Mouse (Mus musculus) 3T3-L1 (cell line): ENCODE results near the gene Ccdc124.
"Not testable (repeated sequence)": the region's sequence is repeated elsewhere in the genome, so short reads cannot be mapped to it uniquely, and the experiment has no call there.

ENCODE experiments used
- DNase-seq: peaks from one replicate; pipeline ENCODE4 v3.0.0-alpha.2; 2015; ENCODE audit warnings: low read depth, low spot score

Gene Ccdc124

DNA sequence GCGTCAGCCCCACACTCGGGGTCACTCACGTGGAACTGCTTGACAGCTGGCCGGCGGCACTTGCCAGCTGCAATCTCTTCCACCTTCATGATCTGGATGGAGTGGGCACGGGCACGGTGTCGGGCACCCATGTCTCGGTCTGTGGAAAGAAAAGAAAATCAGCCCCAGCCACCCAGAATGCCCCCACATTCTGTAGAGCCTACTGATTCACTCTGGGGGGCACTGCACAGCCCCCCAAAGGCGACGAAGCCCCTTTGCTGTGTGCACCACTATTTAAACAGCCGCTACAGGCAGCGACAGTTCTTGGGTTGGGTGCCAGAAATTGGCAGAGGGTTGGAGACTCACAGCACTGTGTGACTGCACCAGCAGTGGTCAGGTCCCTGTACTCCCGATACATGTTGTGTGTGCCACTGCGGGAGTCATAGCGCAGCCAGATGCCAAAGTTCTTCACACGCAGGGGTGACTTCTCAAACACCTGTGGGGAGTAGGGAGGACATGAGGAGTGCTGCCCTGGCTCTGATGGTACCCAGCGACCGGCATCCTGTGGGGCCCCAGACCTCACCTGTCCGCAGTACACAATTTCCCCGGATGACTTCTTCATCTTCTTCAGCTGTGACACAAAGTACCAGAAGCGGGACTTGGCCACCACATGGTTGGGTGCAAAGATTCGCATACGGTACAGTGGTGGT, 22.0 kb upstream of the Ccdc124 start:
- DNase-seq: not testable (repeated sequence)

DNA sequence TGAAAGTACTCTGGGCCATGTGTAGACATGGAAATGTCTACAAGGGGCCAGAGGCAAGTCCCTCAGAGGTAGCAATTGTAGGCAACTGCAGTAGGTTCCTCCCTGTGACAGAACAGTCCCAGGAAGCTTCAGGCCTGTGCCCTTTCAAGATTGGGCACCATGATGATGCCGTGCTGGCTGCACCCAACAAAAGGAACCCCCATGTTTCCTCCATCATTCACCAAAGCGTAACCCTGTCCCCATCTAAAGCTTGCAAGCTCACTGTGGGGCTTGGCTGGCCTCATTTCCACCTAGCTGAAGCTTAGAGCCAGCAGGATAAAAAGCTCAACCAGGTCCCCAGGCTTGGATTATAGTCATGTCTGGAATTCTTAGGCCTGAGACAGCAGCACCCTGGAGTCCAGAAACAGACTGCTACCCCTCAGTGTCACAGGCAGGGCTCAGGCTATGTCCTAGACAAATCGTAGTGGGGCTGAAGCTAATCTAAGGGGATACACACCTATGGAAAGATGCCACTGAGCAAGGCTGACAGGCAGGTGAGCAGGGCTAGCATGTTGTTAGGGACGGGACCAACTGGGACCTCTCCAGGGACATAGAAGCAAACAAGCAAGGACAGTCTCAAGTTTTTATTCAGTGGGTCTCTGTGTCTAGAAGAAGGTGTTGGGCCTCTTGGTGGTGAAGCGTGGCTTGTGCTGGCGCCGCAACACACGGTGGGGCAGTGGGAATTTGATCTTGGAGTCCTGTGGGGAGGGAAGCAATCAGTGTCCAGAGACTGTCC, 21.2 kb upstream of the Ccdc124 start:
- no peak for DNase-seq

DNA sequence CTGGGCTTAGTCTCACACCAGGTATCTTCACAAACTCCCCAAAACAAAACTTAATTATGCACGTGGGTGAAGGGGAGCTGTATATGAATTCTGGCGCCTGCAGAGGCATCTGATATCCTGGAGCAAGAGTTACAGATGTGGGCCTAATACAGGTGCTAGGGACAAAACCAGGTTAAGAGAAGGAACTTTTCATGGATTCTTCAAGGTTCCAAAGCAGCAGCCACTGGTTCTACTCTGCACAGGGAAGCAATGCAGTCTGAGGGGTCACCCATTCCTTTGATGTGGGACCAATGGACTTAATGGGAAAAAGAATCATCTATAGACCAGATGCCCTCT, 20.6 kb upstream of the Ccdc124 start:
- DNase-seq: peak; percentile 20

DNA sequence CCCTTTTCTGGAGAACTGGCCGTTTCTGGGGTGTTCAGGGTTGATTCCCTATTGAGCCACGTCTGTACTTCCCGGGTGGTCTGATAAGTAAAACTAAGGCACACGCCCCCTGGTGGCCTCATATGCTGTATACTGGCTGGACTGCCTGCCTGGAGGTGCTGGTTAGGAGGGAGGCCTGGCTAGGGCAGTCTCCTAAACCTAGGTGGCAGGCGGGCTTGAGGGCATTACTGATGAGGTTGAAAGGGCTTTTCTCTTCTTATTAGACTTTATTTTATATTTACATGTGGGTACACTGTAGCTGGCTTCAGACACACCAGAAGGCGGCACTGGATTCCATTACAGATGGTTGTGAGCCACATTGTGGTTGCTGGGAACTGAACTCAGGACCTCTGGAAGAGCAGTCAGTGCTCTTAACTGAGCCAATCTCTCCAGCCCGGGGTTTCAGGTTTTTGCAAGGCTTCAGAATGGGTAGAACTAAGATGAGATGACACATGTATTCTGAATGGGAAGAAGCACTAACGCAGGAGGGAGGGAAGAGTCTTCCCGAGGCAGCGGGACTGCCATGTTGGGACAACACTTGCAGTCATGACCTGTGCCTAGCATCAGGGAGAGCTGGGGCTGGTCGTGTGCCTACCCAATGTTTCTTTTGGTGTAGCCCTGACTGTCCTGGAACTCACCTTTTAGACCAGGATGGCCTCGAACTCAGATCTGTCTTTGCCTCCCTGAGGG, 20.1 kb upstream of the Ccdc124 start:
- peak; percentile 94 for DNase-seq

DNA sequence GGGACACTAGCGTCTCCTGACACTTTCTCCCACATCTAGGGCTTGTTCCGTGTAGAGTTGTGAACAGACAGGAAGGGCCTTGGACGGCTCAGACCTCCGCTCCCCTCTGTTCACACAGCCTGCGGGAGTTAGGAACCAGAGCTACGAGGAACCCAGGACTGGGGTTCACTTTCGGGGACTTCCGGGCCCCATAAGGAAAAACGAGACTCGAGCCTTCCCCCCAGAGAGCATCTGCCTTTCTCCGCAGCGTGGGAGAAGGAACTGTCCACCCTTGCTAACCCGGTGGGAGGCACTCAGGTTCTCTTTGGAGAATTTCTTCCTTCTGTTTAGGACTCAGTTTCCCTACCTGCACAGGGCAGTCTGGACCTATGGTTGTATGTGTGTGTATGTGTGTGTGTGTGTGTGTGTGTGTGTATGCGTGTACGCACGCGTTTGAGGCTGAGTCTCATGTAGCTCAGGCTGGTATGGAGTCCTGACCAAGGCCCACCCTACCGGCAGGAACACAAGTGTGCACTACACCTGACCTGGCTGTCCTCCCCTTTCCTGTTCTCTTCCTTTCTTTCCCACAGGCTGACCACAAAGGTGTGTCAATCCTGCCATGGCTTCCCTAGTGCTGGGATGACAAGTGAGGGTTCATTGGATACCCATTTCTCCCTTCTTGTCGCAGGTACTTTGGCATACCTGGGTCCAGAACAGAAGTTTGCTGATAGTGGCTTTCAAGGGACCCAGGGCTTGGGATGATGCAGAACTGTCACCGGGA, 19.3 kb upstream of the Ccdc124 start:
- DNase-seq: no peak

DNA sequence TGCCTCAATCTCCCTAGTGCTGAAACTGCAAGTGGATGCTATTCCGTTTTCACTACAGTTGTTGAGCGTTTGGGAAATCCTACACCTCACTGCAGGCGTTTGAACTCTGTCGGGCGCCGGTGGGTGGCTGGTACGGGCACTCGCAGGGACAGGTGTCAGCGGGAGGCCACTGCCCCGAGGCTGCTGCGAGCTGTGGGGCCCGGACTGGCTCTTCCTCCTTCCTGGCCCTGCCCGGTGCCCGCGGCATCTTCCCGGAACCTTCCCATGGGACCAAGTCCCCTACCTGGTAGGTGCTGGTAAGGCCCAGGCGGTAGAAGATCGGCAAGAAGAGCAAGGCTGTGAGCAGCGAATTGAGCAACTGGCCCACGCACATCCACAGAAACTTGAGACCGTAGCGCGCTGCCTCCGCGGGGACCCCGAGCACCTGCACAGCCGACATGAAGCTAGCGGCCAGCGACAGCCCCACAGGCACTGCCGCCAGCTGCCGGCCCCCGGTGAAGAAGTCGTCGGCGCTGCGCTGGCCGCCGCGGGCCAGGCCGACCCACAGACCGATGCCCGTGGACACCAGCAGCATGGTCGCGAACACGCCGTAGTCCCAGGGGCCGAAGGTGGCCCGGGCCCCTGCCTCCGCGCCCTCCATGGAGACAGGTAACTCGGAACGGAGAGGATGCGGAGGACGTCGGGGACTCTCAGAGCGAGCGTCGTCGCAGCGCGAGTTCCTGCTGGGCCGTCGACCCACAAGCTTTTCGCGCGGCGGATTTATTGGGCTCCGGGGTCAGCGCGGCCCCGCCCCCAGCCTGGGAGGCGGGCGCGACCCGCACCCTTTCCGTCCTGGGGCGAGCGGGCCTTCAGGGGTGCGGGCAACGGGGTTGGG, 18.5 kb upstream of the Ccdc124 start, which contains the start of gene Slc5a5:
Gene Slc5a5, minus strand, starts transcription at position 736 of the 874 bp plus-strand sequence.
- no peak for DNase-seq

DNA sequence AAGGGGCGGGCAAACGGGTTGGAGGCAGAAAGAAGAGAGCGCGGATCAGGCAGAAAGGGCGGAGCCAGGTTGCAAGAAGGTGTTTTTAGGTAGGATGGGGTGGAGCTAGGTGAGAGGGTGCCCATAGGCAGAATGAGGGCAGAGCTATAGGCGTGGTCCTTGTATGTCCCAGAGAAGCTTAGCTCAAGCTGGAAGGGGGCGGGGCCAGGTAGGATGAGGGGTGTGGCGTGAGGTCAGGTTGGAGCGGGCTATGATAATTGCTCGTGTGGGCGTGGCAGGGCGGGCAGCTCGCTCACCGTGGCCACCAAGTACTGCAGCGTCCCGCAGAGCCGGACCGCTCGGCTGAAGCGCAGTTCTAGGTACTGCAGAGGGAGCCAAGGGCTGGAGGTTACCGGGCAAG, 17.6 kb upstream of the Ccdc124 start:
- DNase-seq: no peak

DNA sequence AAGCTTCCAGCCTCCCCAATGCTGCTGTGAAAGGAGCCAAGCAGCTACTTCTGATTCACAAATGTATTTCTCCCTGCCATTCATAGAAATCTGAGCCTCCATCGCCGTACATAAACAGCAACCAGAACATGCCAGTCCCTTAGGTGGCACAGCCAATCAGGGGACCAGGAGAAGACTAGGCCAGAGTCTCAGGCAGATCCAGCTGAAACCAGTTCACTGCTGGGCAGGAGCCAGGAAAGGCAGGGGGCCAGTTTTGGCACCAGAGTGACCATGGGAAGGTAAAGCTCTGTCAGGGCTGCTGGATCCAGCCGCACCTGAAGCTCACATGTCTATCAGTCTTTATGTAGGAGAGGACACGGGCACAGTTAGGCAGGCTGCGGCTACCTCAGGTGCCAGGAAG, 16.9 kb upstream of the Ccdc124 start:
- no peak for DNase-seq

DNA sequence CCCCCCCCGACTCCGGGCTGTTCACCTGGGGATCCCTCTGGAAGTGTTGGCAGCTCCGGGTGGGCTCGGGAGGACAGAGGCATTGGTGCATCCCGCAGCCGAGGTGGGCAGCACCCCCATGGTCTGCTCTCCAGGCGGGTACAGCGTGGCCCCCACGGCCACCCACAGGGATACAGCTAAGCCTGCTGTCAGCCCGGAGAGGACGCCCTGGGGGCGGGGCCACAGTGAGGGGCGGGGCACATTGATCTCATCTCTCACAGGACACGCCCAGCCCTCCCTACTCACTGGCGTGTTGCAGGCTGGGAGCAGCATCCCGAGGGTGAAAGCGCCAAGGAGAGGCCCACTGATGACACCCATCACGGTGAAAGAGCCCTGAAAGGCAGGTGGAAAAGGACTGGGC, 13.9 kb upstream of the Ccdc124 start:
- DNase-seq: no peak

DNA sequence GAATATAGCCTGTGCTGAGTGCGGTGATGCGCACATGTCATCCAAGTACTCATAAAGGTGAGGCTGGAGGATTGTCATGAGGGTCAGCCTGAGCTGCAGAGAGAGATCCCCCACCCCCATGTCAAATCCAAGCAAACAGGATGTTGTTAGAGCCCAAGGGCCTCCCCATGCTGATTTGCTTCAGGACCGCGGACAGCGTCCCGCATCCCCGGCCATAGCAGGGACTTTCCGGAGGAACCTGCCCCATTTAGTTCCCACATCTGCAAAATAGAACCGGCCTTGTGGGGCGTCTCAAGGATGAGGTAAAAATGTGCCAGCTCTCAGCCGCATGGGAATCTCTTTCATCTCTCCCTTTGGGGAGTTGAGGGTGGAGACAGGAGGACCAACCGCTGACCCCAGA, 11.9 kb upstream of the Ccdc124 start:
- peak; percentile 79 for DNase-seq

DNA sequence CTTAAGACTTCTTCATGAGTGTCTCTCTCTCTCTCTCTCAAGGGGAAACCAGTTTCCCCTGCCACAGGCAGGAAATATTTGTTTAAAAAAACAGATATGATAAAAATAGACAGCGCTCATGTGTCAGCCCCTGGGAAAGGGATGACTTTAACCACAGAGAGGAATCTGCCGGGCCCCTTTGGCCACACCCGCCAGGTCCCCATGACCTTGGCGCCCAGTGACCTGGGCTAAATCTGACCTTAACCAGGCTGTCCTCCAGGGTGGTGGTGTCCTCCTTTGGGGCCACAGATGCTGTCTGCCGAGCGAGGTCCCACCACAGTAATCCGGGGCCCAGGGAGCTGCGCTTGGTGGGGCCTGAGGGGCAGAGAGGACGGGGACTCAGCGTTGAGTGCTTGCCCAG, 10.9 kb upstream of the Ccdc124 start:
- no peak for DNase-seq

DNA sequence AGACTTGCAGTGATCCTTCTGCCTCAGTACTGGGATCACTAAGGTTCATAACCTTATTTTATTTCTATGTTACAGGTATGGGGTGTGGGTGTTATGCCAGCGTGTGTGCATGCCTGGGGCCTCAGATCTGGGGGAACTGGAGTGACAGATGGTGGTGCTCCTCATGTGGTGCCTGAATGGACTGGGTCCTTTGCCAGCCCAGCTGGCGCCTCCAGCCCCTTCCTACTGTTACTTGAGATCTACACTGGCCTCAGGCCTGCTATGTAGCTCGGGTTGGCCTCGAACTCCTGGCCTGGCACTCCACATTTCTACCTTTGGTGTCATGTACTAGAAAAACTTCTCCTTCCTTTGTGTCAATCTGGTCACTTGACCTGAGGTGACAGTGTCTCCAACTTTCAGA, 10.5 kb upstream of the Ccdc124 start:
- no peak for DNase-seq

DNA sequence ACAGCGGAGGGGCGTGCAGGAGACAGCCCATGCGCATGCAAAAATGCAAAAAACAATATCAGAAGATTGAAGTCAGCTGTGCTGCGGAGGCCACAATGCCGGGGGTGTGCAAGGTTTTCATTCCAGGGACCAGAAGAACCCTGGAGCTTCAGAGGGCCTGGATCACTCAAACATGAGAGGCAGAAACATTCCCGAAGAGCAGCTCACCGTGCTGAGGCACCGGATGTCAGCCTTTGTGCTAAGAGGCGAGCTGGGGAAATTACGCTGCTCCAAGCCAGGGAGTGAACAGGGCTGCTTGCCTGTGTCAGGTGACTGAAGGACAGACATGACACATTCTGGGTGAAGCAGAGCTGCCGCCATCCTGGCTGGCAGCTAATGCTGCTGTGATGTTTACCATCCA, 6.8 kb upstream of the Ccdc124 start:
- DNase-seq: peak; percentile 89

DNA sequence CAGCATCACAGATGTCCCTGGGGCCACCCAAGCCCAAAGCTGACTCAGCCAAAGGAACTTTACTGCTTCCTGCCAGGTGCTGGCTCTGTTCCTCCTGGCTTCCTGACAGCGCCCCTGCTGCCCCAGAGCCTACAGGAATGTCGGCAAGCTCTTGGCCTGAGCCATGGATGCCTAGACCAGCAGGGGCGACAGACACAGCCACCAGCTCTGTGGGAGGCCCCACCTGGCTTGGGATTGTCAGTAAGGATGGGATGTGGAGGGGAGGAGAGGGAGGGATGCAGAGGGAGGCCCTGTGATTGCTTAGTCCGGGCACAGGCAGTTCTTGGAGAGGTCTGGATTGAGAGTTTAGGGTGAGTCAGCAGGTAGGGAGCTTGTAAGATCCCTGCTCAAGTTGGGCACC, 6.4 kb upstream of the Ccdc124 start:
- DNase-seq: peak; percentile 86

DNA sequence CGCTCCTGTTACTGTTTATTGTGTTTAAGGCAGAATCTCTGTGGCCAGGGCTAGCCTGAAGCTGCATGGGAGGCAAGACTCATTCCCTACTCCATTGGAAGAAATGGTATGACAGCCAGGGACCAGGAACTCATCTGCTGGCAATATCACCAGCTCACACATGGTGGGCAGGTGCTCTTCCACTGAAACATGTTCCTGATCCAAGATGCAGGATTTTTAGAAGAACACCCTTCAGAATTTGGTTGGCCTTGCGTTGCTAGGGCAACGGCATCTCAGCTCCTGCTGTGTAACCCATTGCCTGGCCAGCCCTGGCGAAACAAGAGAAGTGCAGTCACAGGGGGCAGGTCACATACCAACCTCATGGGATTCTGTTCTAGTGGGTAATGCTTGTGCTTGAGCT, 5.8 kb upstream of the Ccdc124 start:
- DNase-seq: peak; percentile 78

DNA sequence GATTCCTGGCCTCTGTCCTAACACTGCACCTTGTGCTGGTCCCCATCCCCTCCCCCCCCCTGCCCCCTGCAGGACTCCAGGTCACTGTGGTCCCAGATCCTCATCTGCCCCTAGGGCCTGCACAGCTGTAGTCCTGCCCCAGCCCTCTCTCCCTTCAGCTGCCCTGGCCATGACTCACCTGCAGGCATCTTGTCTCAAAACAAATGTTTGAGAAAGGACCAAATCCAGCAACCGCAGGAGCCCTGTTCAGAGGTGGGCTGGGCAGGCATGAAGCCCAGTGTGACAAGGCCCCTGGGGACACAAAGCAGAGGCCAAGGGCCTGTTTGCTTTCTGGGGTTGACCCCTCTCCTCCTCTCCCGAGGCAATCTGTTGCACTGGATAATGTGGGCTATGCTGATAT, 4.4 kb upstream of the Ccdc124 start:
- DNase-seq: peak; percentile 86

DNA sequence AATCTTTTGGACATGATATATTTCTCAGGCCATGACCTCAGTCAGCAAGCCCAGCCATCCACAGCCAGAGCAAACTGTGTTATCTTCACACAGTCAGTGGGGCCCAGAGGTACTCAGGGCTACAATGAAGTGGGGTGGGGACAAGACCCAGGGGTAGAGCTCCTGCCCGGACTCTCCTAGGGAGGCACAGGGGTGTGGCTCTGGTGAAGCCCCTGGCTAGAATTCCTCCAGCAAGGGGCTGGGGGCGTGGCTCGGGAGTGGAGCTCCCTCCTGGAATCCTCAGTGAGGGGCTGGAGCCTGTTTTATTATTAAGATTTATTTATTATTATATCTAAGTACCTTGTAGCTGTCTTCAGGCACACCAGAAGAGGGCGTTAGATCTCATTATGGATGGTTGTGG, 2.6 kb upstream of the Ccdc124 start:
- no peak for DNase-seq

DNA sequence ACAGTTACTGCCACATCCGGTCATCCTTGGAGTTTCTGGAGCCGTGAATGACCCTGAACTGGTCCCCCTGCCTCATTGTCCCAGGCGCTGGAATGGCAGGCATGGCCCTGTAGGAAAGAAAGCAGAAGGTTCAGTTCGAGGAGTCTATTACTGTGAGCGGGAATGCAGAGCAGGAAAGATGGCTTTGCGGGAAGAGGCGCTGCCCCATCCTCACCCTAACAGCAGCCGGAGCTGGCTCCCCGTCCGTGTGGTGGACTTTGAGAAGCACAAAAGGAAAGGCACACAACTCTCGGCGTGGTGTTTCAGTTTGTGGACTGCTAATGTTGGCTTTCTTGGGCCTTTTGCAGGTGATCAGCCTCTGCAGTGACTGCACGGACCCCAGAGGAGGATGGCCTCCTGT, 706 bp upstream of the Ccdc124 start:
- no peak for DNase-seq

DNA sequence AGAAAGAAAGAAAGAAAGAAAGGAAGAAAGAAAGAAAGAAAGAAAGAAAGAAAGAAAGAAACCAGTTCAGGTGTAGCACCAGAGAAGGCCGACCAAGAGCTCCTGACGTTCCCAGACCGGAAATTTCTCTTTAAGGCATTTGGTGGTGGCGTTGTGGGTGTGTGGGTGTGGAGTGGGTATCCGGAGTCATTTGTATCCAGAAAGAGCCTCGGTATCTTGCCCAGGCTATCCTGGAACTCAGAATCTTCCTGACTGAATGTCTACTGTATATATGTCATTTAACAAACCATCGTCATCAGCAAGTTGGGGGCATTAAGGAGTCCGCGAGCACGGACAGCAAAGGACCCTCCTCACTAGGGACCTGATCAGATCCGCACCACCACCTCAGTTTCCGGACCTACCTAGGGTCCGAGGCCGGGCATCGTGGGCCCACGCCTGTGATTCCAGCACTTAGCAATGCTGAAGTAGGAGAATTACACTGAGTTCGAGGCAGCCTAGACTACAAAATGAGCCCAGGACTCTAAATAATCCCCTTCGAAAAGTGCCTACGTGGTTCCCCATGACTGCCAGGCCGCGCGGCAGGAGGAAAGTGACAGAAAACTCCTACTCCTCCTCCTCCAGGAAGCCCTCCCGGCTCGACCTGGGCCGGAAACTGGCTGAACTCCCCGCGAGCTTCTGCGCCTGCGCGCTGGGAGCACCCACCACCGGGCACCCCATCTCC, 932 bp downstream of the Ccdc124 start:
- peak; percentile 72 for DNase-seq

DNA sequence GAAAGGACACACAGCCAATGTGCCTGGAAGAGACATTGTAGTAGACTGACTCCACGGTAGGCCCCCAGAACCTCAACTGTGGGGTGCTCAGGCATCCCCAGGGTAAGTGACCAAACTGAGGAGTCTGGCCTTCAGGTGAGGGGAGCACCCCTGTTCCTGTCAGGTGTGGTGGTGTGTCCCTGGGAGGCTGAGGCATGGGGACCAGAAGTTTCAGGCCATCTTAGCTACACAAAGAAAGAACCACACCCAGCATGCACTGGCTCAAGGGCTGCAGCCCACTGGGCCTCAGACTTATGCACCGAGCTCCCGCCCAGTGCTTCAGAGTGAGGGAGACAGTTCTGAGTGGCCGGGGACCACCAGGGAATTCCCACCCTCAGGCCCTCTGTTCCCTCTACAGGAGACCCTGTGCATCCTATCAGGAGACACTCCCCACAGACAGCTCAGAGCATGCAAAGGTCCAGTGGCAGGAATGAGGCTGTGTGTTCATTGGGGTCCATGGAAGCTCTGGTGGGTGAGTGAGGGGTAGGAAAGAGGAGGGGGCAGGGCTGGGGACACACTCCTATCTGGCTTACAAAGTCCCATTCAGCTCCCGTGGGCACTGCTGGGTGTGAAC, 2.4 kb downstream of the Ccdc124 start:
- no peak for DNase-seq
